Mouse (Mus musculus) embryonic facial prominence, embryonic 11.5 days (tissue): ENCODE data around the gene Urad. TPM values are rescaled to one million over a fixed set of nuclear protein-coding genes. Genes with fewer than 3 reads are reported as not detected.

Experiments used
- ATAC-seq: fragments of 200-750 bp; cut with Nextera tagmentation; replicated peaks from 2 replicates; pipeline ENCODE4 v1.8.0; 2017; ENCODE audit warnings: low read depth; ENCODE audit not compliant: insufficient number of reproducible peaks, low FRiP score, low TSS enrichment
- DNase-seq: peaks from one replicate; pipeline ENCODE4 v3.0.0-alpha.2; 2015; ENCODE audit warnings: low spot score
- H3K27ac ChIP-seq: fragments of 300-500 bp; sonication (generic); replicated peaks from 2 replicates; pipeline ENCODE4 v1.5.1; 2014; ENCODE audit warnings: mild to moderate bottlenecking, low read depth, low read length, control low read depth
- H3K27me3 ChIP-seq: fragments of 300-500 bp; sonication (generic); 2 replicates; pipeline ENCODE4 v1.6.1; 2014; ENCODE audit warnings: mild to moderate bottlenecking, low read length, moderate library complexity, mixed read lengths; ENCODE audit not compliant: control insufficient read depth, insufficient read depth
- H3K36me3 ChIP-seq: fragments of 300-500 bp; sonication (generic); replicated peaks from 2 replicates; pipeline ENCODE4 v1.6.1; 2014; ENCODE audit warnings: low read depth, mild to moderate bottlenecking, low read length, moderate library complexity, mixed read lengths; ENCODE audit not compliant: control insufficient read depth, insufficient read depth
- H3K4me1 ChIP-seq: fragments of 300-500 bp; sonication (generic); 2 replicates; pipeline ENCODE4 v1.6.1; 2014; ENCODE audit warnings: low read length, mixed read lengths; ENCODE audit not compliant: control insufficient read depth, insufficient read depth
- H3K4me2 ChIP-seq: fragments of 300-500 bp; sonication (generic); 2 replicates; pipeline ENCODE4 v1.6.1; 2014; ENCODE audit warnings: low read depth, mild to moderate bottlenecking, control low read depth, low read length, moderate library complexity
- H3K4me3 ChIP-seq: fragments of 300-500 bp; sonication (generic); 2 replicates; pipeline ENCODE4 v1.5.1; 2014; ENCODE audit warnings: low read depth, low read length, control low read depth
- H3K9ac ChIP-seq: fragments of 300-500 bp; sonication (generic); replicated peaks from 2 replicates; pipeline ENCODE4 v1.6.1; 2014; ENCODE audit warnings: mild to moderate bottlenecking, control low read depth, low read length
- H3K9me3 ChIP-seq: fragments of 300-500 bp; sonication (generic); replicated peaks from 2 replicates; pipeline ENCODE4 v1.6.1; 2016; ENCODE audit warnings: mild to moderate bottlenecking, low read length, inconsistent platforms, mixed read lengths; ENCODE audit not compliant: control insufficient read depth
- WGBS: fragments of 180-500 bp; shearing (Covaris S2); extraction: QIAGEN DNeasy Blood & Tissue Kit; methylation state at CpG from one replicate; pipeline ENCODE4 v1.1.7; 2014; 5-methylcytosine and 5-hydroxymethylcytosine counted together
- polyA plus RNA-seq: library from polyadenylated mRNA; unstranded; fragments of >200 nt; fragmentation: Nextera tagmentation; extraction: Ambion mirVana; gene quantifications from 2 replicates; pipeline ENCODE4 v1.2.1, GENCODE M21; 2014

The Urad gene
- polyA plus RNA-seq, 1 experiment from 2014 or later = not detected

GRCm38 (mm10) chr5:147302141-147302540 lies 20.1 kb downstream of the Urad start:
- Histone ChIP-seq H3K4me1 (peaks cover 7% of the 10 kb centered on the region; the same call in 1 of the 2 replicates), H3K27ac (no peak overlapping the region), H3K9me3 (no peaks in the 10 kb centered on the region), H3K4me3 (no peak overlapping the region), H3K4me2 (no peak overlapping the region), H3K36me3 (no peaks in the 10 kb centered on the region), H3K9ac (no peak overlapping the region), H3K27me3 (peaks cover 97% of the 10 kb centered on the region)
- DNase-seq (no peak), ATAC-seq (no peak)
- 2% methylated on average over 8 of the region's 8 CpGs for WGBS

DNA sequence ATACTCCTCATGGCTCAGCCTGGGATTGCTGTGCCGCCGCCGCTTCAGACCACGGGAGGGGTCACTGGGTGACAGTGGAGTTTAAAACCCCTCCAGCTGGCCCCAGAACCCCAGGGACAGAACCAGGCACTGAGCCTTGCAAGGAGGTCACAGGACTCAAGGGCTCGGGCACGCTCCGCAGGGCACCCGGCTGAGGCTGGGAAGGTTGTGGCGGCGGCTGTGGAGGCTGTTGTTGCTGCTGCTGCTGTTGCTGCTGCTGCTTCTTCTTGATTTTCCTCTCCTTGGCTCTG lies 20.5 kb downstream of the Urad start:
- 0% methylated on average over 10 of the region's 10 CpGs for WGBS
- H3K36me3 ChIP-seq = no peaks in the 10 kb centered on the region
- no peak overlapping the region for H3K9ac ChIP-seq
- H3K27me3 ChIP-seq = peaks cover 96% of the 10 kb centered on the region
- no peak for DNase-seq
- no peak overlapping the region for H3K27ac ChIP-seq
- ATAC-seq = no peak
- peaks cover 7% of the 10 kb centered on the region; the same call in 1 of the 2 replicates for H3K4me1 ChIP-seq
- no peak overlapping the region for H3K4me3 ChIP-seq
- H3K9me3 ChIP-seq = no peaks in the 10 kb centered on the region
- H3K4me2 ChIP-seq = no peak overlapping the region

DNA sequence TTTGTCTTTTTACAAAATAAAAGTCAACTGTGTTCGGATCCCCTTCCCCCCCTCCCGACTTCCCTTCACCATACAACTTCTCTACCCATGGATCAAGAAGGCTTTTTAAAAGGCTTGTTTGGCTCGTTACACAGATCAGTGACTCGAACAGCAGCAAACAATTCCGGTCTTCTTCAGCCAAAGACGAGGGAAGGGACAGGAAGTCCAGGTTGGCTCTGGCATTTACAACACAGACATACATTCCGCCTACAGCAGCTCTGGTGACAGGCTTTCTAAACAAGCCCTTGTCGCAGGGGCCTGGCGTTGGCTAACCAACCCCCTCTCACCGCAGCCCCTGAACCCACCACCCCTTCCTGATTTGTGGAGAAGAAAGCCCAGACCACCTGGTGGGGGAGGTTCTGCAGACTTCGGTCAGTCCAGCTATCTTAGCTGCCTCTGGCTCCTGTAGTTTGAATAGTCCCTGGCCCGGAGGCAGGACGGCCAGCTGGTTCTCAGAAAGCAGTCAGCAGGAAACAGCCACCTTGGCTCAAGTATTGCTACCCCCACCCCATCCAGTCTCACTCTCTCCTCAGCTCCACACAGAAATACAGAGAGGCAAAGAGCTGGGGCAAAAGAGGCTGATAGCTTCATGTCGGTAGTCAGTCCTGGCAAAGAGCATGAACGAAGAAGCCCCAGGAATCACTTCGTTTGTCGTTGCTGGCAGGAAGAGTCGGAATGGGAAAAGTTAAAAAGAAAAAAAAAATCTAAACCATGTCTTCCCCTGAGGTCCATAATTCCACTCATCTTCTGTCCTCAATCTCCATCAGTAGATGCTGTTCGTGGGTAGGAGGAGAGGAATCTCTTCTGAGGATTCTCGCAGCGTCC lies 21.1 kb downstream of the Urad start:
- Histone ChIP-seq H3K36me3 (no peaks in the 10 kb centered on the region), H3K27ac (no peak overlapping the region), H3K4me3 (no peak overlapping the region), H3K9me3 (no peaks in the 10 kb centered on the region), H3K4me1 (peaks cover 3% of the 10 kb centered on the region; the same call in 1 of the 2 replicates), H3K27me3 (peaks cover 90% of the 10 kb centered on the region), H3K9ac (no peak overlapping the region), H3K4me2 (no peak overlapping the region)
- ATAC-seq (no peak), DNase-seq (no peak)
- 1% methylated on average over 21 of the region's 21 CpGs for WGBS

DNA sequence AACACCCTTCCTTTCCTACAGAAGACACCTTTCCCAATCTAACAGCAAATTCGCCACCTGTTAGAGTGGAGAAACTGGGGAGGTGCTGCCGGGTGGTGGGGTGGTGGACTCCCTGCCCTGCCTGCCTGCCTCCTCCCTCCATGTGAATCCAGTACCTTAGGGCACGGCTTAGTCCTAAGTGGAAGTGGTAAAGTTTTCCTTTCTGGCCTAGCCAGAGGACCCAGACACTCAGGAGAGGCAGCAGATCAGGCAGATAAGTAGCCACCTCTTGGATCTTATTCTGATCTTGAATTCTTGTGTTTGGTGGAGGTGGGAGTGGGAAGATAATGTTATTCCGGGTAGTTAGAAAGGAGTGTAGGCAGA lies 22.3 kb downstream of the Urad start:
- H3K27ac ChIP-seq = no peak overlapping the region
- H3K36me3 ChIP-seq = no peaks in the 10 kb centered on the region
- ATAC-seq (no peak), DNase-seq (no peak)
- no peaks in the 10 kb centered on the region for H3K9me3 ChIP-seq
- no peak overlapping the region for H3K9ac ChIP-seq
- H3K27me3 ChIP-seq = peaks cover 85% of the 10 kb centered on the region
- 3% methylated on average over 4 of the region's 4 CpGs for WGBS
- H3K4me2 ChIP-seq = peak overlapping the region; percentile 33
- peaks cover 3% of the 10 kb centered on the region; the same call in 1 of the 2 replicates for H3K4me1 ChIP-seq
- H3K4me3 ChIP-seq = peak overlapping the region; percentile 3; the same call in 1 of the 2 replicates

DNA sequence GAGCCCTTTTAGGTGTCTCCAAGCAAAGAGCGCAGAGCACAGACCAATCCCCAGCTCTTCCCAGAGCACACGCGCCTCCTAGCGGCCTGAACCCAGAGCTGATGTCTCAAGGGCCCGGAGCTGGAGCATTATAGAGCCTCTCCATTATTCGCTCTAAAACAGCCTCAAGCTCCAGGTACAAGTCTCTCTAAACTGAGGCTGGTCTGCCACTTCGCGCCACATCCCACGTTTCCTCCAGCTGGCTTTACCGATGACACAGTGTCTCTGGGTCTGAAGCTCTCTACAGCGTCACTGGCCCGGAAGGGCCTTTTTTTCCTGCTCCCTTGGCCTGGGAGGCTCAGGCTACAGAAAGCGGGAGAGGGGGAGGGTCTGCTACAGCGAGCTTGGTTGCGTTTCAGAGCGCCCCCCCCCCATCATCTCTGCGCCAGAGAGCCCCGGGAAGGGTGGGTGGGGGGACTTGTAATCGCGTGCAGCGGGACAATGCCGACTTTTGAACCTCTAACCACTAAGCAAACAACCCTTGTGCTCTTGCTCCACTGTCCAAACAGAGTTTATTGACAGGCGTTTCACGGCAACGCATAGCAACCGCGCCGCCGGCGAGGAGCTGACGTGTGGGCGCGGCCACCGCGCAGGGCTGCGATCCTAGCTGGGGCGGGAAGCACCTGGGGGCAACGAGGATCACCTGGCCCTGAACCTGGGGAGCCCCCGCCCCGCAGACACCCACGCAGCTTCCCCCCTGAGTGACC lies 22.8 kb downstream of the Urad start:
- peak; percentile 64; the same call in 1 of the 2 replicates for ATAC-seq
- Histone ChIP-seq H3K27ac (no peak overlapping the region), H3K4me3 (peak overlapping the region; percentile 3; the same call in 1 of the 2 replicates)

GRCm38 (mm10) chr5:147297249-147297648 lies 25.0 kb downstream of the Urad start:
- ATAC-seq (no peak), DNase-seq (no peak)
- WGBS = 60% methylated on average over 5 of the region's 5 CpGs
- Histone ChIP-seq H3K27me3 (peaks cover 81% of the 10 kb centered on the region), H3K36me3 (no peaks in the 10 kb centered on the region), H3K9me3 (no peaks in the 10 kb centered on the region), H3K4me3 (no peak overlapping the region), H3K4me2 (no peak overlapping the region), H3K27ac (no peak overlapping the region), H3K4me1 (no peaks in the 10 kb centered on the region; the same call in 1 of the 2 replicates), H3K9ac (no peak overlapping the region)

More for the DNA sequence above, 22.8 kb downstream of the Urad start:
- no peaks in the 10 kb centered on the region; the same call in 1 of the 2 replicates for H3K4me1 ChIP-seq
- H3K27me3 ChIP-seq = peaks cover 84% of the 10 kb centered on the region
- H3K9ac ChIP-seq = no peak overlapping the region
- no peaks in the 10 kb centered on the region for H3K36me3 ChIP-seq
- WGBS = under 1% methylated on average over 41 of the region's 41 CpGs
- peak overlapping the region; percentile 33 for H3K4me2 ChIP-seq
- no peaks in the 10 kb centered on the region for H3K9me3 ChIP-seq
- DNase-seq = peak; percentile 90

DNA sequence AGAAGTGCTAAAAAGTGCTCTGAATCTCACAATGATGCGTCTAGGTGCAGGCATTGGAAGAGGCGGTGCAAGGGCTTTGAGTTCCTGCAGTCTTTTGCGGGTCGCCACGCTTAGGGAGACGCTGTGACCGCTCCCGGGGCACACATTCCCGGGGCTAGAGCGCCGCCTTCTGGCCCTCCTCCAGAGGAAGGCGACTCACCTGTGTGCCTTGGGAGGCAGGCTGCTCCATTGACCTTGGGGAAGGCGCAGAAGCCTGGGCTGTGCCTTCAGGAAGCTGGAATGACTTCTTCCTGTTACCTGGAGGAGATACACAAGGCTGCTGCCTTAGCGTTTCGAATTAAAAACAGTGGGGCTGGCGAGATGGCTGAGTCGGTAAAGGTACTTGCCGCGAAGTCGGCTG lies 28.1 kb downstream of the Urad start:
- no peak overlapping the region for H3K4me3 ChIP-seq
- no peaks in the 10 kb centered on the region; the same call in 1 of the 2 replicates for H3K4me1 ChIP-seq
- H3K4me2 ChIP-seq = no peak overlapping the region
- DNase-seq = peak; percentile 47
- no peak for ATAC-seq
- no peak overlapping the region for H3K27ac ChIP-seq
- no peak overlapping the region for H3K9ac ChIP-seq
- H3K9me3 ChIP-seq = no peaks in the 10 kb centered on the region
- WGBS = 10% methylated on average over 20 of the region's 20 CpGs
- no peaks in the 10 kb centered on the region for H3K36me3 ChIP-seq
- H3K27me3 ChIP-seq = peaks cover 55% of the 10 kb centered on the region
